Mouse (Mus musculus): ENCODE data around the gene Clock. TPM values are rescaled to one million over a fixed set of nuclear protein-coding genes. Genes with fewer than 3 reads are reported as not detected.

Gene Clock
- polyA plus RNA-seq (2012; fragmentation: generic; extraction: Trizol) = 1 to 10 TPM in 1 of 2 experiments, under 1 TPM in 1; 0.15 to 1.9 TPM

DNA sequence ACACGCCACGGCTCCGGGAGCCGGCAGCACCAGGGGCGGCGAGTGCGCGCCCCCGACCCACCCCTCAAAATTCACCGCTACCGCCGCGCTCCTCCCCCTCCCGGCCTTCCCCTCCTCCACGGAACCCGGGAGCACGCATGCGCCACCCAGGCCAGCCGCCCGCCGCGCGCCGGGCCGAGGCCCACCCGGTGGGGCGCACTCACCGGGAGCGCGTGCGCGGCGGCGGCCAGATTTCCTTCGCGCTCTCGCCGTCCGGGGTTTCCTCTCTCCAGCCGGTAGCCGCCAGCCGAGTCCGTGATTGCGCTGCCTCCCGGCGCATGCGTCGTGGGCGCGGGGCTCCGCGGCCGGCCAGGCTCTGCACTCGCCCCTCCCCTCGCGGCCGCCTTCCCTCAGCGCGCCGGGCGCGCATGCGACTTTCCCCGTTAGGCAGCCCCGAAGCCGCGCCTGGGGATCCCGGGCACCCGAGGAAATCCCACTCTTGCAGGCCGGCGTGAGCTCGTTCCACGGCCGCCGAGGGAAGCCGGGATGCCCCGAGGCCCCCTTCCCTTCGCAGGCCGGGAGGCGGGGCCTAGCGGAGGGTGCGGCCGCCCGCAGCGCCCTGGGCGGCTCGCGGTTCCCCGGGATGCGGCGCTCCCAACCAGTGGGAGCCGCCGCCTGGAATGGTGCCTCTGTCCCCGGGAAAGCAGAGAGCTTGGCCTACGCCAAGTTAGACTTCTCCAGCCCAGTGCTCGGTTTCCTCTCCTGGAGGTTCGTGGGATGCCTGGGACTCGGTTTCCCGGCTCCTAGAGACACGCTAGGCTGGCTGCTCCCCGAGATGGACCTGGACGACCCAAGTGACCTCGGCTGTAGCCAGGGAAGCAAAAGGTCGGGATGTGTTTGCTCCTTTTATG is at the start of gene Clock:
Clock (minus strand) TSS at position 341 of the 890 bp plus-strand sequence.

DNA sequence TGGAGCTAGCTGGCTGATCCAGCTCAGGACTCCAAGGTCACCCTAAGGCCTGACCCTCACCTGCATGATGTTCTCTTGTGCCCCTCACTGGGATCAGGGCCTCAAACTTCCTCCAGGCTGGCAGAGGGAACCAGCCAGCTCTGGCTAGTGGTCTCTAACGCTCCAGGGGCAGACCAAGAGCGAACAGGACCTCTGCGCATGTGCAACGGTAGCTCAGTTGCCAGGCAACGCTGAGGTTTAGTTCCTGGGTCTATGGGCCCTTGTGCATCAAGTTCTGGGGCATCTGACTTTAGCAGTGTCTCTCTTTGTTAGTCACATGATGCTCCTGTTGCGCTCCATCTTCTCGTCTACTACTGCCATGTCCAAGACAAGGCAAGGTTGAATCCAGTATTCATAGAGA is 26.4 kb upstream of the Clock start, which contains the start of gene Pdcl2:
Pdcl2 (minus strand) TSS at position 204 of the 400 bp plus-strand sequence.

DNA sequence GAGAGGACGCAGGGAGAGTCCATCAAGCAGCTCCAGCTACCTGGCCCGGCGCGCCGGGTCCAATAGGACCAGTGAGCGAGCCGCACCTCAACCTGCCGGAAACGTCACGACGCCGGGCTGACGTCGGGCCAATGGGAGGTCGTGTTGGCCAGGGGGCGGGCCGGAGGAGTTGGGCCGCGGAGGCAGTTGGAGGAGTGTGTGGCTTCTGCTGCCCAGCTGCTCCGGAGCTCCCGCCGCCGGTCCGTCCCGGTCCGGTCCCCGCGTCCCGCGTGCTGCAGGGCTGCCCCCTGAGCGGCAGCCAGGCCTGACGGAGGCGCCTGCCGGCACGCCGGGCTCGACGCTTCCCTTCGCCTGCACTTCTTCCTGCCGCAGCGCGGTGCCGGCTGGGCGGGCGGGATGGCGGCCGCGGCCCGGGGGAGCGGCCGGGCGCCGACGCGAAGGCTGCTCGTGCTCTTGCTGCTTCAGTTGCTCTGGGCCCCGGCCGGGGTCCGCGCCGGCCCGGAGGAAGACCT is 120.8 kb downstream of the Clock start, which contains the start of gene Tmem165:
Tmem165 (plus strand) TSS at position 131 of the 512 bp plus-strand sequence.

Other genes with a start within 250 kb of the Clock start
- gene Srd5a3, start 164.5 kb downstream of the Clock start, polyA plus RNA-seq (2012; fragmentation: generic; extraction: Trizol) = 10 to 100 TPM; 16.4 to 26.4 TPM
- gene Tmem165, start 120.9 kb downstream of the Clock start, polyA plus RNA-seq (2012; fragmentation: generic; extraction: Trizol) = 10 to 100 TPM in 1 of 2 experiments, 1 to 10 TPM in 1; 7.8 to 39.2 TPM
- gene Pdcl2, start 26.4 kb upstream of the Clock start, polyA plus RNA-seq (2012; fragmentation: generic; extraction: Trizol) = not detected
- not detected for gene Nmu, start 59.0 kb upstream of the Clock start, polyA plus RNA-seq (2012; fragmentation: generic; extraction: Trizol)
- not detected for gene Gm7271, start 179.2 kb upstream of the Clock start, polyA plus RNA-seq (2012; fragmentation: generic; extraction: Trizol)
- 10 to 100 TPM in 1 of 2 experiments, 1 to 10 TPM in 1; 4.1 to 24.2 TPM for gene Exoc1, start 224.5 kb upstream of the Clock start, polyA plus RNA-seq (2012; fragmentation: generic; extraction: Trizol)